Mouse (Mus musculus): Measurements from ENCODE around the gene Plekhm1.
"Not testable (repeated sequence)": the region's sequence is repeated elsewhere in the genome, so short reads cannot be mapped to it uniquely, and the experiment has no call there.

The Plekhm1 gene

DNA sequence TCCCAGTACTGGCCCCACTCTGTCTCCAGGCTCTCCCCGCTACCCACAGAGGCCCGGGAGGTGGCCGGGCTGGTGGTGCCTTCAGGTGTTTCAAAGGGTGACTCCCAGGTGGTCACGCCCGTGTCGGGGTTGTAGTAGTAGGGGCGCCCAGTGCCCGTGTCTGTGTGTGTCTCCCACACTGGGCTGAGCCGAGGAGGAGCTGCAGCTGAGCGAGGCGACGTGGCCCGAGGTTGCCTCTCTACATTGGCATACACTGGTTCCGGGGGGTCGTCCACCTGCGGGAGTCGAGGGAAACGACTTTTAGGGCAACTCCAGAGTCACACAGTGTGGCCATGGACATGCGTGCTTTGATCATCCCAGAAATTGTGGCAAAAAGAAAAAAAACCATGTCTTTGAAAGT, 72.4 kb downstream of the Plekhm1 start:
- DNase-seq (ENCODE audit: low read depth, low spot score) = no peak

DNA sequence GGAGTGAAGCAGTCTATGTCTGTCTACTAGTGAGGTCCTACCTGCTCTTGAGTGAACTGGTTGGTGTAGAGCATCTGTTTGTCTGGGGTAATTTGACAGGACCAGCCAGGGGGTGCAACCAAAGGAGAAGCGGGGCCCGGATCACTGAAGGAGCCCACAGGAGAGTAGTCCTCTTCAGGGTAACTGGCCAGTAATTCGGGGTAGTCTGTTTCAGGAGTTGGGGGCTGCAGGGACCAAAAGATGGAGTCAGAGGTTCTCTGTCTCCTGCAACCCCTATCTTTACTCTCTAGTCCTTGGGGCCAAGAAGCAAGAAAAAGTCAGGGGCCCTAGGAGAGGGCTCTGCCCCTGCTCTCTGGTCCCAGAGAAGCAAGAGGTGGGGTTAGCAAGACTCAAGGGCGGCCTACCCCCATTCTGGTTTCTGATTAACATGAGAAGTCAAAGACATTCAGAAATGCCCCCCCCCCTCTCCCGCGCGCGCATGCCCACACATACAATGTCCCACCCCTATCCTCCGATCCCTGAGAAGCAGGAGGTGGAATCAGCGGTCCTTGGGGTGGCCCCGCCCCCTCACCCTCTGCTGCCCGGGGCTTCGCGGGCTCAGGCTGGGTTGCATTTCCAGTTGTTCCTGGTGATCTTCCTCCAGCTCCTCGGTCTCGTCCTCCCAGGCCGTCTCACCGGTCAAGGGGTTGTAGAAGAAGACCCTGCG, 72.9 kb downstream of the Plekhm1 start:
- DNase-seq (ENCODE audit: low read depth, low spot score) = no peak

DNA sequence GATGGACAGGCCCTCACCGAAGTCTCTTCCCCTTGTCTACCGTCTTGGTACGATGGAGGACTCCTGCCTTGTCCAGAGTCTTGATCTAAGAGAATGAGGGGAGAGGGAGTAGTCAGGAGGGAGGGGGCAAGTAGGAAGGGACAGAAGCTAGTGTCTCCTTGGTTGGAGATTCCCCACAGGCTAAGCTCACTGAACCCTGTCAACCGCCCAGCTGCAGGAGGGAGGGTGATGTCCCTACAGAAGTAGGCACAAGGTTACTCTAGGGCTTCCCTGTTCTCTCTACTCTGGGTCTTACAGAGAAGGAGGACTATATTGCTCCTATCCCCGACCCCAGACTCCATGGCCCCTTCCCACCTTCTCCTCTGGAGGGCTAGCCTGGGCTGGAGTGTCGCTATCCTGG, 73.8 kb downstream of the Plekhm1 start:
- no peak for DNase-seq (ENCODE audit: low read depth, low spot score)

DNA sequence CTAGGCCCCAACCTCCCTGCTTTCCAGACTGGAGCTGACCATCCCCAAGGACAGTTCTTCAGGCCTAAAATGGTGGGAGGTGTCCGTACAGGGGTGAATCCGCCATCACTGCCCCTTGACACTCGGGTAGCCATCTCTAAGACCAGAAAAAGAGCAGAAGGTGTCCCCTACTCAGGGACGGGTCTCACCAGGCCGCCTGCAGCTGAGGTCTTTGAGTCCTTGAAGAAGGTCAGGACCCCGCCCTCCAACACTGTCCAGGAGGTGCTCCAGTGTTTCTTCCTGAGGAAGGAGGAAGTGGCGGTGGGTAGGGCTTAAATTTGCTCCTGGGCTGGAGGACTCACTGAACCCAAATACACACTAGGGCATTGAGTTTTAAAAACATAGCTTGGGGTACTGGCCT, 74.4 kb downstream of the Plekhm1 start:
- no peak for DNase-seq (ENCODE audit: low read depth, low spot score)

DNA sequence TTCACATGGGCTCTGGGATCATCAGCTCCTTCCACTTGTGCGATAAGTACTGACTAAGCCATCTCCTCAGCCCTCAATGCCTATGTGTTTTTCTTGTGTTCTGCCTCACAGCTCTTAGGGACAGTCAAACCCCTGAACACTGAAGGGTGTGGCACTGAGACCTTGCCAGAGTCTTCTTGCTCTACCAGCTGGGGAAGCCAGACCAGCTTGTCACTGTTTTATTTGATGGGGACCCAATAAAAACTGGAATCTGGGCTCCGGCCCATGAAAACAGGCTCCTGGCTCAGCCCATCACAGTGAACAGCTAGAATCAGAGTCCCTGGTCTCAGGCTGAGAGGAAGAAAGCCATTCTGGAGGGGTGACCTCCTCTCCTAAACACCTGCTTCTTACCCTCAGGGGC, 75.3 kb downstream of the Plekhm1 start:
- DNase-seq (ENCODE audit: low read depth, low spot score) = no peak

DNA sequence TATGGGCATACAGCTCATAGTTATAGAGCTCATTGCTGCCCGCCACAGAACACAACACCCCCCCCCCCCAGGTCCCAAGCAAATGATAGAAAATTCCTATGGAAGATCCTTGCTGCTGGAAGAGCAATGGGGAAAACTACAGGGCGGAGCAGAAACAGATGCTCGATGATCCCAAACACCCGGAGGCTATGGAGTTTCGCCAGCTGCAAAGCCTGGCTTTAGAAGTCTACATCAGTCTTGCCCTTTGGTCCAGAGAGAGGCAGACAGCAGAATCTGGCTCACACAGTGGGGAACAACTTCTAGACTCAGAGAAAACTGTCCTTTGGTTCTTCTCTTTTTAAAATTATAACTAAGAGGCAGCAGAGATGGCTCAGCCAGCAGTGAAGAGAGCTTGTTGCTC, 76.9 kb downstream of the Plekhm1 start:
- DNase-seq (ENCODE audit: low read depth, low spot score) = no peak

DNA sequence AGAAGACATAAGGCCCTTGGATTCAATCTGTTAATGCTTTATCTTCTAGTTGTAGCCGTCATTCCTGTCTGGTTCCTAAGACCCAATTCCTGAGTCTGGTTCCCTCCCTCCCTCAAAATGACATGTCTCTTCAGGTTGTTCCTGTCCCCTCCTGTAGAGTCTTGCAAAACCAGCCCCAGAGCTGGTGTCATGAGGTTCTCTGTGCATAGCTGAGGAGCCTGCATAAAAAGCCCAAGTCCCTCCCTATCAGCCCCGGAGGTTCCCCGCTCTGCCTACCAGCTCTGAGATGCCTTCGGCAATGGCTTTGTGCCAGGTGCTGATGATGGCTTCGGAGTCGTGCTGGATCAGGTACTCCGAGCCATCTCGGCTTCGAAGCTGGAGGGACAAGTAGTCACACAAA, 77.6 kb downstream of the Plekhm1 start:
- no peak for DNase-seq (ENCODE audit: low read depth, low spot score)

DNA sequence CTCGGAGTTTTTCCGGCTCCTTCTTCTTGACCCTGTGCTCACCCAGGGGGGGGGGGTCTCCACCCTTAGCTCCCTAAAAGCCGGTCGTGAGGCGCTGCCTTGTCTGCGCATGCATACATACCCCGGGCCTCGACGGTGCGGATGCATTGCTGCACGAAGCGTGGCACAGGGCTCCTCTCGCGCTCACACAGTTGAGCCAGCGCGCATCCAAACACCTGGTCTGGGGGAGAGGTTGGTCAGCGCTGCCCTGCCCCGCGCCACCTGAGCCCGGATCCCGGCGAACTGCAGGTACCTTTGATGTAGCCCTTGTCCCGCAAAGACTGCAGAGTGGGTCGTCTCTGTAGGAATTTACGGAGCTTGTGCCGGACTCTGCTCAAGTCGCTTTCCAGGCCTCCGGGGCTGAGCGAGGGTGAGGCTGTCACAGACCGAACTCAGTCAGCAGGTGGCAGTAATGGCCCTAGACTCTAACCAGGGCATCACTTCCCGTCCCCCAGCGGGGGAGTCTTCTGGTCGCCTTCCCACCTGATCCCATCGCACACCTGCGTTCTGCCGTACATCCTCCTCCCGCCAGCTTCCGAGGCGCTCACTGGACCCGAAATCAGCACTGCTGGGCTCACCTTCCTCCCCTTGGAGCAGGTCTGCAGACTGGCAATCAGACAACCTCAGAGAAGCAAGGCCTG, 78.6 kb downstream of the Plekhm1 start:
- DNase-seq (ENCODE audit: low read depth, low spot score) = peak; percentile 47

DNA sequence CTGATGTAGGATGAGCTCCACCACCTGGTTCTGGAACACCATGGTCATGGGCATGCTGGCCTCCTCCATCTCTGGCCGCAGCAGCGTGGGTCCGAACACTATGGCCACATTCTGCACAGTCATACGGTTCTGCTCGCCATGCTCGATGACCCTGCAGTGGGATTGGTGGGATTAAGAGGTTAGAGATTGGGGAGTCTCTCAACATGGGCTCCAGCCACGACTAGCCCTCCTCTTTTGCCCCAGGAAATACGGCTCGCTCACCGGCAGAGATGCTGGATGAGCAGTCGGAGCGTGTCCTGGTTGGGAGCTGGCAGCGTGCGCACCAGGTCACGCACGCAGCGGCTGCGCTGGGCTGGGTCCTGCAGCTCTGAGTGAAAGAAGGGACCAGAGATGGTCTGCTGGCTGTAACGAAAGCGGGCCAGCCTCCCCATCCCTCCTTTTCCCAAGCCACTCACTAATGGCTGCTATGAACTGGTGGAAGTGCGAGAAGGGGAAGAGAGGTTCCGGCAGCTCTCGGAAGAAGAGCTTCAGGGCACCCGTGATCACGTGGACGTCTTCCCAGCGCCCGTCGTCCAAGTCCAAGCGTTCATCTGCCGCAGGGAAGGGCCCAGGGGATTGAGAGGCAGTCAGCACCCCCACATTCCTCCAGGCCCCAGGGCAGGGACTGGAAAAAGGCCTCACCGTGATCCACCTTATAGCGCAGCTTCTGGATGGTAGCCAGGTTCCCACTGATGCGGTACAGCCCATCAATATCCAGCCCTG, 79.4 kb downstream of the Plekhm1 start:
- DNase-seq (ENCODE audit: low read depth, low spot score) = no peak

DNA sequence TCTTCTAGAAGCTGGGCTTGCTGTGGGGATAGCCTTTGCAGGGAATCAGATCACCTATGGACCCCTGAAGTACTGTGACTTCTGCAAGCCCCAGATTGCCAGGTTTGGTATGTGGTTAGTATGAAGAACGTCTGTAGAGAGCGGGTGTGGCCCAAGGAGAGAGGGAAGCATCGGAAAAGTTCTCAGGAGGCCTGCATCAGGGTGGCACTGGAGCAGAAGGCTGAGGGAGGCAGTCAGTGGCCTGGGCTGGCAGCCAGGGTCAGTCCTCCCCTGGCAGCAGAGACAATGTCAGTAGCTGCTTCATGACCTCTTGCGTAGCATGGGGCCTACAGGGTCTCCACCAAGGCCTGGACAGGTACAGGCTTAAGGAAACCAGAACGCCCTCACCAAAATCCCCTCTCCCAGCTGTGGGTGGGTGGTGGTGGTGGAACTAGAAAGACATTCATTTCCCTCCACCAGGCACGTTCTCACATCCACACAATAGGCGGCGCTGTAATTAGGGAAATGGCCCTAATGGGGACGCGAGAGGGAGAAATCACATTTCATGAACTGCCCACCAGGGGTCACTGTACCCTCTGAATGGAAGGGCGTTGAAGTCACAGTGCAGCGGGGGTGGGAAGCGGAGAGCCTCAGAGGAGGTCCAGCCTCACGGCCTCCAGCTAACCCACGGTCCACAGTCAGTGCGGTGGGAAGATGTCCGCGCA, 80.1 kb downstream of the Plekhm1 start:
- DNase-seq (ENCODE audit: low read depth, low spot score) = peak; percentile 87

DNA sequence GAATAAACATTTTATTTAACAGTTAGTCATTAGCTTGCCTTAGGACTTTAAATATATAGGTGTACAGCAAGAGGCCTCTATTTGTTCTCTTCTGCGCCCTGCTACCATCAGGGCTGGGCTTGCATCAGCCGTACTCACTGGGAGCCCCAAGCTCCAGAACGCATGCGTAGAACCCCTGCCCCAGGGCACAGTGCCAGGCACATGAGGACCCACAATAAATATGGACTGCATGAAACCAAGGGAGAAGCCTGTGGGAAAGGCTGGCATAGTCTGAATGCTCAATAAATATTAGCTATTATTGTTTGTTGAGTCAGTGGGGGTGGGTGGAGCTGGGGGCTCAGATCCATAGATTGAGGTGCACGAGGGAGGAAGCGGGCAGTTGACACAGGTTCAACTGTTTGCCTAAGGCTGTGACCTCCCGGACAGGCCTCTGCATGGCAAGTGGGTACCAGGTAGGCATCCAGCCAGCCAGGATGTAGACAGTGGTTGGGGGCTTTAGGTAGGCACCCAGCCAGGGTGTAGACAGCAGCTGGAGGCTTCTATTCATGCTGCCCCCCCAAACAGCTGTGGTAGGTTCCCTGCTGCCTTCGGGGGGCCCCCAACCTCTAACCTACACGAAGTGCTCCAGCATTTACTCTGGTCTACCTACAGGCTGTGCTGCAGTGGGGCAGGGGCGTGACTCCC, 80.8 kb downstream of the Plekhm1 start:
- DNase-seq (ENCODE audit: low read depth, low spot score) = no peak

DNA sequence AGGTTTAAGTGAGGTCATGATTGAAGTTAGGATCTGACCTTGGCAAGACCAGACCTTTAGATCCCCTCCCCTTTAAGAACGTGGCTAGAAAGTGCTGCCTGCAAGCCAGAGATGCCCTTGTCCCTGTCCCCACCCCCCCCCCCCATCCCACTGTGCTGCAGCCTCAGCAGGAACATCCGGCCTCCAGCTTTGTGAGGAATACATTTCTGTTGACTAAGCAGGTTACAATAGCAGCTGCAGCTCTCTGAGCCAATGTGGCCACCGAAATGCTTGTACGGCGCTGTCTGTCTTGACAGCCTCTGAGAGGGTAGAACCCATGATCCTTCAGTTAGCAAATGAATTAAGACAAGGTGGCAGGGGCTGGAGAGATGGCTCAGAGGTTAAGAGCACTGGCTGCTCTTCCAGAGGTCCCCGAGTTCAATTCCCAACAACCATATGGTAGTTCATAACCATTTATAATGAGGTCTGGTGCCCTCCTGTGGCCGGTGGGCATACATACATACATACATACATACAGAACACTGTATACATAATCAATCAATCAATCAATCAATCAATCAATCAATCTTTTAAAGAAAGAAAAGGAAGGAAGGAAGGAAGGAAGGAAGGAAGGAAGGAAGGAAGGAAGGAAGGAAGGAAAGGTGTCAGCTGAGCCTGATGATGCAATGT, 81.7 kb downstream of the Plekhm1 start:
- DNase-seq (ENCODE audit: low read depth, low spot score) = peak; percentile 58

DNA sequence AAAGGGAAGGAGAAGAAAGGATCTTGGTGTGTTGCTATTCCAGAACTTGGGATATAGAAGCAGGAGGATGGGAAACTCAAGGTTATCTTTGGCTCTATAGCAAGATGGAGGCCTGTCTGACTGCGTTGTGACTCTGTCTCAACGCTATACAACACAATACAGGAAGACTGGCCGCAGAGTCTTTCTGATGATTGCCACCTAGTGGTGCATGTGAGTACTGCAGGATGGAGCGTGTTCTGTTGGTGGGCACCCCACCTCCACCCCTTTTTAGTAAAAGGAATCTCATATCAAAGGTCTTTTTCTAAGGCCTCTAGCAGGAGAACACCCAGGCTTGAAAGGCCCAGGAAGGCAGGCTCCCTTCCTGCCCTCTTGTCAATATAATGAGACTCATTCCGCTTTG, 85.5 kb downstream of the Plekhm1 start:
- peak; percentile 89 for DNase-seq (ENCODE audit: low read depth, low spot score)

DNA sequence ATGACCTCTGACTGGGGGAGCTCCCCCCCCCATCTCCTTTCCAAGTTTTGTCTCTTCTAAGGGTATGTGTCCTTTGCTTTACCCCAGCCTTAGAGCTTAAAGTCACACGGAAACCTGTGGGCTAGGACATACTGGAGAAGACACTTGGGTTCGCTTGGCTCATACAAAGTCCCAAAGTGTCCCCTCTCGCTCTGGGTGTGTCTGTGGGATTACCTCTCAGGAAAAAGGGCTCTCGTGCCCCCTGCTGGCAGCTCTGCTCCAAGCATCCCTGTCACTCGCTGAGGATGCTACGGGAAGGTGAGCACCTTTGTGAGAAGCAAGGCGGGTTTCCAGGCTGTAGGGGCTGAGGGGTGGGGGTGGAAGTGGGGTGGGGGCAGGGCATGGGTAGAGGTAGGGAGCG, 87.3 kb downstream of the Plekhm1 start:
- DNase-seq (ENCODE audit: low read depth, low spot score) = peak; percentile 83

DNA sequence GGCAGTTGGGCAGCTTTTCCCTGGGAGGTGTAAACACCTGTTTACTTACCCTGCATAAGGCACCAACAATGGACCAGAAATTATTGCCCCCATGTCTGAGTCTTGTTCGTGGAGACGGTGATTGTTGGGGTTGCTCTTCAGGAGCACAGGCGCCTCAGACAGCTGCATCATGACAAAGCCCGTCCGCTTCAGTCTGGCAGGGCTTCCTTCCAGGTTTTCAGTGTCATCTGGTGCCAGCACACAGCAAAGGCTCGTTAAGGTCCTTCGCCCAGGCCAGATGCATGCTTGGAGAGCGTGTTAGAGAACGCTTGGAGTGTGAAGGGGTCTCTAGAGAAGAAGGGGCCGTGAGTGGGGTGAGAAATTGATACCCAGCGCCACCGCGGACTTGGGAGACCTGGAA, 87.8 kb downstream of the Plekhm1 start:
- DNase-seq (ENCODE audit: low read depth, low spot score) = no peak

DNA sequence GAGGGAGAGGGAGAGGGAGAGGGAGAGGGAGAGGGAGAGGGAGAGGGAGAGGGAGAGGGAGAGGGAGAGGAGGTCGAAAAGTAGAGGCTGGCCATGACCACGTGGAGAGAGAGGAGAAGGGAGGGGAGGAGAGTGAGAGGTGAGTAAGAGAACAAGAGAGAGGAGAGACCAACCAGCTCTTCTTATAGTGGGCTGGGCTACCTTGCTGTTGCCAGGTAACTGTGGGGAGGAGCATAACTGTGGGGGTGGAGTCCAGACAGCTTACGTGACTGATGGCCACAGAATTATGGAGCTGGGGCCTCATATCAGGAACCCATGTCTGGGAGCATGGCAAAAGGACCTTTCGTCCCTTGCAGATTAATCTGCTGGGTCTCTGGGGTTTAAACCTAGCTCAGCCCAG, 89.7 kb downstream of the Plekhm1 start:
- DNase-seq (ENCODE audit: low read depth, low spot score) = not testable (repeated sequence)

DNA sequence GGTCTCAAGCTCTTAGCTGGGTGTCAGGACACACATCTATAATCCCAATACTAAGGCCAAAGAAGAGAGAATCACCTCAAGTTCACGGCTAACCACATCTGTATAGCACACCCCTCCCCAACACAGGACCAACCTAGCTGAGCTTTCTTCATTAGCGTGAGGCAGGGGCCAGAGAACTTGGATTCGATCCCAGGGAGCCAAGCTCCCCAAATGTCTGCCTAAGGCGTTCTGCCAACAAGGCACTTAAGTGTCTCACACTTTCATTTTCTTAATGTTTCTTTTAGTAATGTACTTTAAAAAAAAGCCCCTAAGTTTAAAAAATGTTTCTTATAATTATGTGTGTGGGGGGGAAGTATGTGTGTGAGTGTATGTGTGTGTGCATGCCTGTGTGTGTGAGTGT, 91.8 kb downstream of the Plekhm1 start:
- DNase-seq (ENCODE audit: low read depth, low spot score) = no peak

DNA sequence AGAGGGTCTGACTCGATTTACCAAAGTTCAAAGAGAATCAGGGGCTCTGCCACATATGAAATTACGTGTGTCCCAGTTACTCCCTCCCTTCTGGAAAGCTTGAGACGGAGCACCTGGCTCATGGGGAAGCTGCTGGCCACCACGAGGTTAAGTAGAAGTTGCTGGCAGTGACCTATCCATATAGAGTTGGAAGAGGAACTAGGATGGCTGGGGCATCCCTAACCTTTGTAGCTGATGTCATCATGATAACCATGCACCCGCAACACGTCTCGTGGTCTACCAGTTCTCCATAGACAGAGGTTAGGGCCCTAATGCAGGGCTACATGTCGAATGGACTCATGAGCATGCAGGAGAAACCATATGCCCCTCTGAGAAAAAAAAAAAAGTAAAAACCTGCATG, 92.3 kb downstream of the Plekhm1 start:
- DNase-seq (ENCODE audit: low read depth, low spot score) = no peak

DNA sequence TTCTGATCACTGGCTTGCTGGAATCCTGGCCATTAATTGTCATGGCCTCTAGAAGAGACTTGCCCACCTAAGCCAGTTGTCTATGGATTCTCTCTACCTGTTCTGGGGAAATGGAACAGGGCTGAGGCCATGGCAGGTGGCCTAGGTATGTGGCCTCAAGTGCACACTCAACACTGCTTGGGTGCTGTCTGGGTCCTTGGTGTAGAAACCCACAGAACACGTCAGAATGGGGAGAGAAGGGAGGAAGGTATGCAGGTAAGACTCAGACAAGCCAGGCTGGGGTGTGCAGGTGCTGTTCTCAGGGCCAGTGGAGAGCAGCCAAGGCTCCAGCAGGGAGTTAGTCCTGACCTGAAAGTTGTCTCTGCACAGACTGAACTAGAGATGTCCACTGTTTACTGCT, 94.4 kb downstream of the Plekhm1 start:
- DNase-seq (ENCODE audit: low read depth, low spot score) = no peak

DNA sequence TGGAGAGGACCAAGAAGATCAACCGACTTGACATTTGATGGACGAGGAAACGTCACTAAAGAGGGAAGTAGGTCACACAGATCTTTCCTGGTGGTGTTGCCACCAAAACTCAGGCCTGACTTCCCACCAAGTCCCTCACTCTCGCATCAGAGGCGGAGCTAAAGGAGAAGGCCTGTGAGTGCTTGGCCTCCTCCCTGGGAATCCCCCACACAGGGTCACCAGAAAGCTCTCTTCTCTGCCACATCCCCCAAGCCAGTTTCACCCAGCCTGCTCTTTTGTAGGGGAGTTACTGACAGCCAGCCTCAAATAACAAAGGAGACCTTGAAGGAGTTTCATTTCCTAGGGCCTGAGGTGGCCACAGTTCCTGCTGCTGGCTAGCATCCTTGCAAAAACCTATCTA, 97.1 kb downstream of the Plekhm1 start:
- DNase-seq (ENCODE audit: low read depth, low spot score) = no peak

DNA sequence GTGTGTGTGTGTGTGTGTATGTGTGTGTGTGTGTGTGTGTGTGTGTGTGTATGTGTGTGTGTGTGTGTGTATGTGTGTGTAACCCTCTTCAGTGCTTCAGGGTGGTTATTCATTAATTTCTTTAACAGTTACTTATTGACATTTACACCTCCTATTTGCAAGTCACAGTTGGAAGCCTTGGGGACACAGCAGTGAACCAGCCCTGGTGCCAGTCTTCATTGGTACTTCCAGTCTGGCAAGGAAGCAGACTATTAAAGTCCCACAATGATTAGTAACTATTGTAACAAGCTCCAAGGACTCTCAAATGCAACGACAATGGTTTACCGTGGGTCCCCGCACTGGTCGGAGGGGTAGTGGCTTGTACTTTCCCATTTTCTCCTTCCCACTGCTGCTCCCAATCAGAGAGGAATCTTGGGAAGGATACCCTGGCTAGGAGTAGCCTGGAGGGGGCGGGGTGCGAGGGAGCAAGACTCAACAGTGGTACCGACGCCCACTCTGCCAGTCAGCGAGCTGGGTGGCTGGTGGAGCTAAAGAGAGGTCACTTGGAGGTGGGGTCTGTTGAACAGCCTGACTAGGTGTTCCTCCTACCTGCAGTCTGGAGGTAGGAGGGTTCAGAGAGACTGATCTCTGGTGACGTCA, 97.6 kb downstream of the Plekhm1 start:
- no peak for DNase-seq (ENCODE audit: low read depth, low spot score)

Data from CD4-positive, CD25-positive, alpha-beta regulatory T cell, adult 2 months (primary cell).